Mouse (Mus musculus): ENCODE results near the gene Rab3d. TPM values are rescaled to one million over a fixed set of nuclear protein-coding genes. Genes with fewer than 3 reads are reported as not detected.

Rab3d gene
- polyA plus RNA-seq, 1 experiment: 48.9 TPM

- Histone ChIP-seq H3K4me3 (ENCODE audit: low read depth, low read length) (no peak overlapping the region), H3K27ac (ENCODE audit: insufficient read depth, low read depth, low read length) (peak overlapping the region; percentile 63), H3K27me3 (ENCODE audit: control insufficient read depth, insufficient read depth, low read length) (no peaks in the 10 kb centered on the region), H3K4me1 (ENCODE audit: control insufficient read depth, insufficient read depth, insufficient read length, low read length) (peaks cover 15% of the 10 kb centered on the region), H3K36me3 (ENCODE audit: control insufficient read depth, insufficient read depth, low read length) (0 out of 2 replicates have a peak, but pooled peaks cover 2% of the 10 kb centered on the region)
- TF ChIP-seq CTCF (IDR thresholded peaks at IDR 0.05; ENCODE audit: extremely low read depth, insufficient read length, insufficient replicate concordance, low read depth, low read length) (no peak), POLR2A (IDR thresholded peaks at IDR 0.05; ENCODE audit: low read depth, low read length) (no peak)
- 29% methylated on average over 6 of the region's 6 CpGs for WGBS
Measured at GRCm38 (mm10) chr9:21924099-21924493, 6.1 kb upstream of the Rab3d start.

- WGBS: 37% methylated on average over 3 of the region's 3 CpGs
- H3K4me1 ChIP-seq (ENCODE audit: control insufficient read depth, insufficient read depth, insufficient read length, low read length): peaks cover 15% of the 10 kb centered on the region
- no peaks in the 10 kb centered on the region for H3K27me3 ChIP-seq (ENCODE audit: control insufficient read depth, insufficient read depth, low read length)
- no peak for TF ChIP-seq POLR2A (IDR thresholded peaks at IDR 0.05; ENCODE audit: low read depth, low read length)
- no peak for TF ChIP-seq CTCF (IDR thresholded peaks at IDR 0.05; ENCODE audit: extremely low read depth, insufficient read length, insufficient replicate concordance, low read depth, low read length)
- H3K36me3 ChIP-seq (ENCODE audit: control insufficient read depth, insufficient read depth, low read length): 0 out of 2 replicates have a peak, but pooled peaks cover 2% of the 10 kb centered on the region
- no peak overlapping the region for H3K4me3 ChIP-seq (ENCODE audit: low read depth, low read length)
- peak overlapping the region; percentile 46 for H3K27ac ChIP-seq (ENCODE audit: insufficient read depth, low read depth, low read length)
Measured at GRCm38 (mm10) chr9:21923490-21924098, 5.6 kb upstream of the Rab3d start.

GRCm38 (mm10) chr9:21923036-21923435 is 5.0 kb upstream of the Rab3d start:
- no peak overlapping the region for H3K4me3 ChIP-seq (ENCODE audit: low read depth, low read length)
- no peaks in the 10 kb centered on the region for H3K27me3 ChIP-seq (ENCODE audit: control insufficient read depth, insufficient read depth, low read length)
- WGBS: 90% methylated on average over 4 of the region's 4 CpGs
- no peak for TF ChIP-seq CTCF (IDR thresholded peaks at IDR 0.05; ENCODE audit: extremely low read depth, insufficient read length, insufficient replicate concordance, low read depth, low read length)
- TF ChIP-seq POLR2A (IDR thresholded peaks at IDR 0.05; ENCODE audit: low read depth, low read length): no peak
- peaks cover 17% of the 10 kb centered on the region for H3K4me1 ChIP-seq (ENCODE audit: control insufficient read depth, insufficient read depth, insufficient read length, low read length)
- no peak overlapping the region for H3K27ac ChIP-seq (ENCODE audit: insufficient read depth, low read depth, low read length)
- H3K36me3 ChIP-seq (ENCODE audit: control insufficient read depth, insufficient read depth, low read length): 0 out of 2 replicates have a peak, but pooled peaks cover 2% of the 10 kb centered on the region

GRCm38 (mm10) chr9:21918692-21919384 is 846 bp upstream of the Rab3d start:
- H3K4me3 ChIP-seq (ENCODE audit: low read depth, low read length): no peak overlapping the region
- peaks cover 11% of the 10 kb centered on the region for H3K4me1 ChIP-seq (ENCODE audit: control insufficient read depth, insufficient read depth, insufficient read length, low read length)
- H3K27ac ChIP-seq (ENCODE audit: insufficient read depth, low read depth, low read length): no peak overlapping the region
- H3K36me3 ChIP-seq (ENCODE audit: control insufficient read depth, insufficient read depth, low read length): no peaks in the 10 kb centered on the region
- no peaks in the 10 kb centered on the region for H3K27me3 ChIP-seq (ENCODE audit: control insufficient read depth, insufficient read depth, low read length)
- TF ChIP-seq CTCF (IDR thresholded peaks at IDR 0.05; ENCODE audit: extremely low read depth, insufficient read length, insufficient replicate concordance, low read depth, low read length) (no peak), POLR2A (IDR thresholded peaks at IDR 0.05; ENCODE audit: low read depth, low read length) (no peak)
- 37% methylated on average over 5 of the region's 5 CpGs for WGBS

- H3K27me3 ChIP-seq (ENCODE audit: control insufficient read depth, insufficient read depth, low read length): no peaks in the 10 kb centered on the region
- 2% methylated on average over 35 of the region's 35 CpGs for WGBS
- H3K27ac ChIP-seq (ENCODE audit: insufficient read depth, low read depth, low read length): peak overlapping the region; percentile 45
- H3K4me1 ChIP-seq (ENCODE audit: control insufficient read depth, insufficient read depth, insufficient read length, low read length): peaks cover 9% of the 10 kb centered on the region
- no peak for TF ChIP-seq POLR2A (IDR thresholded peaks at IDR 0.05; ENCODE audit: low read depth, low read length)
- no peak for TF ChIP-seq CTCF (IDR thresholded peaks at IDR 0.05; ENCODE audit: extremely low read depth, insufficient read length, insufficient replicate concordance, low read depth, low read length)
- H3K4me3 ChIP-seq (ENCODE audit: low read depth, low read length): peak overlapping the region; percentile 70
- H3K36me3 ChIP-seq (ENCODE audit: control insufficient read depth, insufficient read depth, low read length): peaks cover 1% of the 10 kb centered on the region; the same call in 1 of the 2 replicates
Measured at GRCm38 (mm10) chr9:21917493-21918034, 428 bp downstream of the Rab3d start.

- 23% methylated on average over 3 of the region's 3 CpGs for WGBS
- TF ChIP-seq POLR2A (IDR thresholded peaks at IDR 0.05; ENCODE audit: low read depth, low read length): no peak
- TF ChIP-seq CTCF (IDR thresholded peaks at IDR 0.05; ENCODE audit: extremely low read depth, insufficient read length, insufficient replicate concordance, low read depth, low read length): no peak
- H3K36me3 ChIP-seq (ENCODE audit: control insufficient read depth, insufficient read depth, low read length): peaks cover 1% of the 10 kb centered on the region; the same call in 1 of the 2 replicates
- H3K4me1 ChIP-seq (ENCODE audit: control insufficient read depth, insufficient read depth, insufficient read length, low read length): peaks cover 9% of the 10 kb centered on the region
- H3K4me3 ChIP-seq (ENCODE audit: low read depth, low read length): peak overlapping the region; percentile 70
- no peak overlapping the region for H3K27ac ChIP-seq (ENCODE audit: insufficient read depth, low read depth, low read length)
- no peaks in the 10 kb centered on the region for H3K27me3 ChIP-seq (ENCODE audit: control insufficient read depth, insufficient read depth, low read length)
Measured at GRCm38 (mm10) chr9:21916851-21917492, 1.0 kb downstream of the Rab3d start.

Measured in small intestine, adult 2 months (tissue).